In genomic region chr13:42075546-42075945, GRCm38 (mm10) we compare ENCODE assay signal across 16 mouse cellular contexts.
"Had no signal": no experiment of that assay in that cellular context is flagged by ENCODE, and none has a peak within 500 bp of the region (broad histone marks: within the 10 kb centered on the region; RNA-seq: fewer than 3 reads in every experiment).

No protein-coding gene starts in this region.

- H3K36me3 ChIP-seq: neural tube, embryonic 15.5 days; stomach, embryonic 15.5 days had no signal

- H3K4me1 ChIP-seq: neural tube, embryonic 13.5 days had no signal

- H3K27ac ChIP-seq: neural tube, embryonic 13.5 days; neural tube, embryonic 15.5 days; stomach, embryonic 15.5 days; stomach, postnatal 0 days had no signal

- H3K4me3 ChIP-seq: neural tube, embryonic 13.5 days; neural tube, embryonic 15.5 days; stomach, embryonic 15.5 days had no signal

- DNase-seq: retina, postnatal 1 day; right cerebral cortex, adult 18-20 months; right cerebral cortex, postnatal 14 days; right cerebral cortex, postnatal 25 days; right cerebral cortex, postnatal 4 days; spleen, adult 18-20 months; thymus, adult 18-20 months; thymus, adult 2 months; thymus, postnatal 14 days; thymus, postnatal 25 days; thymus, postnatal 36 days; thymus, postnatal 4 days had no signal

- H3K27me3 ChIP-seq: neural tube, embryonic 13.5 days; neural tube, embryonic 15.5 days; stomach, embryonic 15.5 days had no signal

- H3K9ac ChIP-seq: neural tube, embryonic 13.5 days; neural tube, embryonic 15.5 days; stomach, embryonic 15.5 days had no signal
